Mouse (Mus musculus) MEL-GATA-1-ER (cell line): ENCODE data around the gene Cyb561d1.

ENCODE experiments used
- DNase-seq: peaks from one replicate; pipeline ENCODE4 v3.0.0-alpha.2; 2012; ENCODE audit warnings: low read depth; ENCODE audit errors: extremely low read depth

The Cyb561d1 gene

DNA sequence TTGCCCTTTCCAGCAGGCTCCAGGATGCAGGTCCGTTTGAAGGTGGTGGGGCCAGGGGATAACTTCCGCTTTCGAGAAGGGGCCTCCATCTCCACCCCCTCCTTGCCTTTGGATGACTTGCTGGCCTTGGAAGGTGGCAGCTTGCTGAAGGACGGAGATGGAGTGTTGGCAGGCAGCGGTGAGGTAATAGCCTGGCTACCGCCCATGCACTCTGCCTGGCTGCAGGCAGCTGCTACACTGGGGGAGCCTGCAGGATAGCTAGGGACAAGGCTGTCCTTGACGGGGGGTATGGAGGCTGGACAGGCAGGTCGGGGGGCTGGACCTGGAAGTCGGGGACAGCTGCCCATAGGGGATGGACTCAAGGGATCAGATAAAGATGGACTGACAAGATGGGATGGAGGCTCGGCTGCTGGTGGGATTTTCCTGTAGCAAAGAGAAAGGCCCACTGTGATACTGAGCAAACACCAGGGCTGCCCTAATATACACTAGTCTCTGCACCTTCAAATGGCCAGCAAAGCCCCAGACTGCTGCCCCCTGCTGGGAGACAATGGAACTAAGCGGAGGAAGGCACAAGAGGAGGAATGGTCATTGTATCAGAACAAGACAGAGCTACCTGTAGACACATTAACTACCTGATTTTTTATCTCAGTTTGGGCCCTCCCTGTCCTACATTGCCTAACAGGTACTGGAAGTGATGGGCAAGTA is 2.8 kb upstream of the Cyb561d1 start:
- peak; percentile 41 for DNase-seq

DNA sequence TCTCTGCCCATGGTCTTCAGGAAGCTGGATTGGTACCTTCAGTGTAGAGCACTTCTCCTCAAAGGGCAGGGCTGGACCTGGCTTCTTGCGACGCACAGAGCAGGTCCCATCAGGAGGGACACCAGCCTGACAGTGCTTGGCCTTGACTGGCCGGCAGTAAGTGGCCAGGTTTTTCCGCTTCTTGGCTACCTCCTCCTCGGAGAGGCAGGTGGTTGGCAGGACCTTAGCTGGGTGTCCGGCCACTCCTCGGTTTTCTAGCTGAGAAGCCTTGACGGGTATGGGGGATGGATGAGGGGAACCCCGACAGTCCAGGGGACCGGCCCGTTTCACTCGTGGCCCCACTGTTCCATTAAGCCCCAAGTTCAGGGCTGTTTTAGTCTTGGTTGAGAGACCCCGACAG is 2.2 kb upstream of the Cyb561d1 start:
- no peak for DNase-seq

DNA sequence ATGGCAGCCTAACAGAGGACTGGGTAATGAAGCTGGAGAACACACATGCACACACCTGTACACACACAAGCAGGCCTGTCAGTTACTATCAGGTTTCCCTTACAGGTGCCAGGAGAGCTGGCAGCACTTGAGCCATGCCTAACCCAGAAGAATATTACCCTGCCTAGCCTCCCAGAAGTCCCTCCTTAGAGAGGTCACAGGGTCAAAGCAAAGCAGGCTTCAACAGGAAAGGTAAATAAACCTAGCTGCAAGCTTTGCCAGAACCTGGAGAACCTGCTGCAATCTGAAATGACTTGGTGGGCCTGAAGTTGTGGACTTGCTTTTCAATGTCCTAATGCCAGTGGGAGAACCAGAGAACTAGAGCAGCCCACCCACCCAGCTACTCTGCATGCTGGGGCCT is 1.5 kb upstream of the Cyb561d1 start:
- no peak for DNase-seq

DNA sequence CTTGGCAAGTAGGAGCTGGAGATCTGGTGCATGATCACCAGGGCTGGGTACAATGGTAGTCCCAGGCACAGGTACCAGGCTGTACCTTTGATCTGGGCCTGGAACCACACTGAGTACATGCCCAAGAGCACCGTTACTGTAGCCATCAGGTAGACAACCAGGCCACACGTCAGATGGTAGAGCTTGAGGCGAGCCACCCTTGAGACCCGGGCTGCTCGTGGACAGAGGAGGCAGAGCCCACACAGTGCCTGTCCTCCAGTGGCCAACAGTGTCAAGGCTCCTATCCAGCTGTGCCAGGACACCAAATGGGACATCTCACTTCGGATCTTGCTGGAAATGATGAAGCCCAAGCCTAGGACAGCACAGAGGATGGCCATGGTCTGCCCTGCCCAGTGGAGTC is 1.8 kb downstream of the Cyb561d1 start:
- no peak for DNase-seq

DNA sequence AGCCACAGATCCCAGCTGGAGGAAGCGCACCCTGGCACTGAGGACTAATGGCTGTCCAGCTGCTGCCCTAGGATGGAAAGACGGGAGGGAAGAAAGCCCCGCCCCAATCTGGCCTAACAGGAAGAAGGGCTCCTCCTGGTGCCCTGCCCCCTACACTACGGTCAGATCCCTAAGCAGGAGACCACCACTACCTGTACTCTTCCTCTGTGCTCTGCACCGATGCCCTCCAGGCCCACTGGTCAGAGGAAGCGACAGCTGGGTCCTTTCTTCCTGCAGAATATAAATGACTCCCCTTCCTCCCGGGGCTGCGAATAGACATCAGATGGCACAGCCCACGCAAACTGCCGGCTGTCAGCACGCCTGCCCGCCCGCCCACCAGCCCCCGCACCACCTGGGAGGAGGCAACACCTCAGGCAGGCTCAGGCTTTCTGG is 3.9 kb downstream of the Cyb561d1 start:
- DNase-seq: no peak

DNA sequence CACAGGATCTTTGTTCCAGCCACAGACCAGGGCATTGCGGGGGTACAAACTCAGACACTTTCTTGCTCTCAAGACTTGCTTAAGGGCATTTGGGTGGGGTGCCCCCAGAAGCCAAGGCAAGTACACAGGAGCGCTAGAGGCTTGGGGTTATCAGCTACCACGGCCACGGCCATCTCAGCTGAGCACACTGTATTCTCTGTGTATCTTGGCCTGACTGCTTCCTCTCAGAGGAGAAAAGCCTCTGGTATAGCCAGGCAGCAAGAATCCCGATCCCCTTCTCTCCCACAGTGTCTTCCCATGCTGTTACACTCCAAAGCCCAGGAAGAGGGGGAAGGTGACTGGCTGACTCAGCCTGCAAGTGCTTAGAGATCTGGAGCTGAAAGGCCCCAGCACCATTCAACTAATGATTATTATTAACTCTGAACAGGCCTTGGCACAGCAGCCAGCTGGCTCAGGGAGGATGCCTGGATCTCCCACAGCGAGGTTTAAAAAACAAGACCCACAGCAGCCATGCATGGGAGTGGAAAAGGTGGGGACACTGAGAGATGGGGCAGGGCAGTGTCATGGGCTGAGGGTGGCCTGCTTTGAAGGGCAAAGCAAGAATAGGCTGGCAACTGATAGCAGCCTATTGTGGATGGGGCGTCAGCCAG is 4.9 kb downstream of the Cyb561d1 start:
- no peak for DNase-seq

DNA sequence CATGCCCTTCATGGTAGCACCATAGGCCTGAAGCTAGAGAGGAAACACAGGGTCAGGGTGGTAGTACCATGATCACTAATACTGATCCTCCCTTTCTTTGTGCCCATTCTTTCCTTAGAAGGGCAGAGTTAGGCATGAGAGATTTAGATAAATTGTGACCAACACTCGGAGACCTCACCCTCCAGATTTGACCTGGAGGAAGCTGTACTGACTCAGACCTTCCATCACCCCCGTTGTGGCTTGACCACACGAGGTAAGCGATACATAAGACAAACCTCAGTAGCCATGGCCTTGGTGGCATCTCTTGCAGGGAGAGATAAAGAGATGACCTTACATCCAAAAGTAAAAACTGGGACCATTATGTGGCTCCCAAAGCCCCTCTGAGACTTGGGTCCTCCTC is 5.7 kb downstream of the Cyb561d1 start:
- no peak for DNase-seq

DNA sequence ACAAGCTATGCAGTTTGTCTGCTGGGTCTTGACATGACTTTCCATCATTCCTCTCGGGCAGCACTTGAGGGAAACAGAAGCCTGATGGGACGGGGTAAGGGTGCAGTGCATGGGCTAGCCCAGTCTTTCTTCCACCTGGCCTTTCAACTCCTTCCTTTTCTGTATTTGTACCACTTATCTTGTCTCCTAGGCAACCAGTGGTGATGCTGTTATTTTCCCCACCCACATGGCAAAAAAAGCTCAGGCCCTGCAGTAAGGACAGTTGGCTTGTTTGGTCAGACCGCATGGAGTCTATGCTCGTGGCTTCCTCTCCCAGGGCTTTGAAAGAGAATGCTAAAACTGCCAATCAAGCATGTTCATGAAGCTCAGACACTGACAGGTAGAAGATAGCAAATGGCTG is 7.3 kb downstream of the Cyb561d1 start:
- no peak for DNase-seq

DNA sequence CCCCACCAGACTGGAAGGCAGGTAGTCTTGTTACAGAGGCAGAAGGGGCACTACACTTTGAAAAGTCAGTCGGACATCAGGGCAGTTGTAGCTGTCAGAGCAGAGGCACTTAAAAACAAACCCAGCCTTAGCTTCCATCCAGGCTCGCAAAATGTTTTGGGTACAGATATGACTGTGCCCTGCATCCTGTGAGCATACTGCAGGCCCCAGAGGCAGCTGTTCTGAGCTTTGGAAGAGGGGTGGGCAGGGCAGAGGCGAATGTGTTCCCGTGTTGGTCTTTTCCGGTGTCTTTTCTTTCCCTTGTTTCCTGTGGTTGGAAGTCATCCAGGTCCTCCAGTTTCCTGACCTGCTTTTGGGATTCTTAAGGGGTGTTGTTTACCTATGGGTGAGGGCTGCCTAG is 11.1 kb downstream of the Cyb561d1 start:
- DNase-seq: no peak

DNA sequence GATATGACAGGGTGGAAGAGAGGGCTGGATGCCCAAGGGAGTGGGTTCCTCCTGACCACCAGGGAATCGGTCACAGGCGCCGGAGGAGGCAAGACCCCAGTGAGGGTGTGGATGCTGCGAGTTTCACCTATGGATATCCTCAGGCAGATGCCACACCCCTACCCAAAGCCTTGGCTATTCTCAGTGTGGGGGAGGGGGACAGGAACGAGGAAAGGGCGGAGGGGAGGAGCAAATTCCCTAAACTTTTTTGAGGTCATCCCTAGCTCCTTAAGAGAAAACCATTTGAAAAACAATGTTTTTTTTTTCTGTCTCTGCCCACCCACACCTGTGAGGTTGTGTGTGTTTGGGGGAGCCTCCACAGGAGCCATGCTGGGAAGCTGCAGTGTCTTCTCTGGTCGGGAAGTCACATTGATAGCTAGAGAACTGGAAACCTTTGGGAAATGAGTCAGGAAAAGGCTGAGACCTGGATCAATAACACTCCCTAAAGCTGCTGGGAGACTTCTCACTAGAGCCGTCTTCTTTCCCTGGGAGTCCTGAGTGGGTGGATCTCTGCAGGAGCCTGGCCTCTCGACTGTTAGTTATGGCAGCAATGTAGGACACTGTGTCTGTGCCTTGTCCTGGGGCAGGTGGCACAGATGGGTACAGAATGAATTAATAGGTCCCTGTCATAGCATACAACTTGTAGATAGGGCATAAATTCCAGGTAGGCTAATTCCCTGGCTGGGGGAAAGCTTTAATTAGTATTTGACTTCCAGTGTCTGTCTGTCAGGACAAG is 12.1 kb downstream of the Cyb561d1 start:
- DNase-seq: no peak

DNA sequence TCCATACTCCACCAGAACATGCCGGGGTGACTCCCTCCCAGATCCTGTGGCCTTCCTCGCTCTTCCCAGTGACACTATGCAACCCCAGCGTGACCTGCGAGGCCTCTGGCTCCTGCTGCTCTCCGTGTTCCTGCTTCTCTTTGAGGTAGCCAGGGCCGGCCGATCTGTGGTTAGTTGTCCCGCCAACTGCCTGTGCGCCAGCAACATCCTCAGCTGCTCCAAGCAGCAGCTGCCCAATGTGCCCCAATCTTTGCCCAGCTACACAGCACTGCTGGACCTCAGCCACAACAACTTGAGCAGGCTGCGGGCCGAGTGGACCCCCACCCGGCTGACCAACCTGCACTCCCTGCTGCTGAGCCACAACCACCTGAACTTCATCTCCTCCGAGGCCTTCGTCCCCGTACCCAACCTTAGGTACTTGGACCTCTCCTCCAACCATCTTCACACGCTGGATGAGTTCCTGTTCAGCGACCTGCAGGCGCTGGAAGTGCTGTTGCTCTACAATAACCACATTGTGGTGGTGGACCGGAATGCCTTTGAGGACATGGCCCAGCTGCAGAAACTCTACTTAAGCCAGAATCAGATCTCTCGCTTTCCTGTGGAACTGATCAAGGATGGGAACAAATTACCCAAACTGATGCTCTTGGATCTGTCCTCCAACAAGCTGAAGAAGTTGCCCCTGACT is 13.8 kb downstream of the Cyb561d1 start:
- no peak for DNase-seq

DNA sequence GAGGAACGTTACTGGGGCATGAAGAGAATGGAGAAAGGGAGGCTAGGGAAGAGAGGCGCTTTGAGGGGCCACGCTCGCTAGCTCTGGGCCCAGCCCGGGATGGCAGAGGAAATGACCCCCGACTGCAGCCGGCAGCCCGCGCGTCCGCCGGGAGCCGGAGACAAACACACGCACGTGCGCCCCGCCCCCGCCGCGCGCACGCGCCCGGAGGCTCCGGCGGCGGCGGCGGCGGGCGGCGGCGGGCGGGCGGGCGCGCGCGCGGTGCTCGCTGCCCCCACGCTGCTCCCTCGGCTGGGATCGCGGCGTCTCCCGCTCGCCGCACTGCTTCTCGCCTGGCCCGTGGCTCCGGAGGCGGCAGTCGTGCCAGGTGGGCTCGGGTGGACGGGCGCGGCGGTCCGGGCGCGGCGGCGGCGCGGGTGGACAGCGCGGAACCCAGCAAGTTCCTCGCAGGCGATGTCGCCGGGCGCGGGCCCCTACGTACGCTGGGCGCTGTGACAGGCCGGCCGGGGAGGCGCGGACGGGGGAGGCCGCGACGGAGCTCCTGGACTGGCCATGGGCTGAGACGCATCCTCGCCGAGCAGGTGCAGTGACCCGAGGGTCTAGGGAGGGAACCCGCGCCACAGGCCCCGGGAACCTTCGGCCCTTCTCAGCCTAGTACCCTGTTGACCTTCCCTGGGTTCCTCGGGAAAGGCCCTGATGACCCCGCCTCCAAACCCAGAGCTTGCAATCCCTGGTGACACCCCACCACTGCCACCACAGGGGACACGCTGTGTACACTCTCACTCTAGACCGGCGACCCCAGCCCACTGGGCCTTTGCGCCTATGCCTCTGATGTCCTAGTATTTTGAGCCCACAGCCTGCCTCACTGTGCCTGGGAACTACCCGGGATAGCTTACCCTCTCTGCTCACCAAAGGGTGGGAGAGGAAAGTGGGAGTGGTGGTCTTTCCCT is 14.6 kb downstream of the Cyb561d1 start, which contains the start of gene Amigo1:
Gene Amigo1, plus strand, starts transcription at position 238 of the 950 bp plus-strand sequence.
- no peak for DNase-seq

DNA sequence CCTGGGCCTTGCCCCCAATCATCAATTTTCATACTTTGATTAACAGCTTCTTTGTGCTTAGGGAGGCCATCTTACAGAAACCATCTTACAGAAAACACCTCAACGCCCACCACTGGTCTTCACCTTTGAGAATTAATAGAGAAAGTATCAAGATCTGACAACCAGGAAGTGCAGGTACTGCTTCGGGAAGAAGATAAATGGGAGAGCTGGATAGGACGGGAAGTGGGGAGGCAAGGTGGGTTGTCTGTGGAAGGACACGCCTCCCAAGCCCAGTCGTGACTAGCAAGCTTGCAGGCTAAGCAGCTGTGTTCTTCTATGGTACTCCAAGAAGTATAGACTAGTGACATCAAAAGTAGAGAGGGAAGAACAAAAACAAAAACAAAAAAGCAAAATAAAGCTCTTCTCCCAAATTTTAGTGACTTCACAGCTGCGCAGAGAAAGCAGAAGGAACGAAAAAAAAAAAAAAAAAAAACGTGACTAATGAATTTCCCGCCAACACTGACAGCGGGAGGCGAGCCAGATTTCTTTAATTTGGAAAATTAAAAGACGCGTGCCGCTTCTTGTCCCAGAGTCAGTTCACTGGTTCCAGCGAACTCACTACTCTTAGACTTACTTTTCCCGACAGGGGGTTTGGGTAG is 15.4 kb downstream of the Cyb561d1 start:
- peak; percentile 34 for DNase-seq

DNA sequence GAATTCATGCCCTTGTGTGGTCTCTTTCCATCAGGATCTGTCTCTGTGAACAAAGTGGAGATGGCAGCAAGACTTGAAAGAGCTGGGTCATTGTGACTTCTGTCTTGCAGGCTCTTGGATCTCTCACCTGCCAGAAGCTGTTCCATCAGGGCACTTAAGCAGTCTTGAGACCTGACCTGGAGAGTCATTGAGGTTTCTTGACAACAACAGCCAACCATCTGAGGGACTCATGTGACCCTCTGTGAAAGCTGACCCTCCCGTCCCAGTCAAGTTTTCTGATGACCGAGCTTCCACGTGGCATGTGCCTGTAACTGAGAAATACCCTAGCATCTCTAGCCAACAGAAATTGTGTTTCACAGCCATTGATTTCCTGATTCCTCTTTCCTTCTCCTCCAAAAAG is 16.3 kb downstream of the Cyb561d1 start:
- no peak for DNase-seq

DNA sequence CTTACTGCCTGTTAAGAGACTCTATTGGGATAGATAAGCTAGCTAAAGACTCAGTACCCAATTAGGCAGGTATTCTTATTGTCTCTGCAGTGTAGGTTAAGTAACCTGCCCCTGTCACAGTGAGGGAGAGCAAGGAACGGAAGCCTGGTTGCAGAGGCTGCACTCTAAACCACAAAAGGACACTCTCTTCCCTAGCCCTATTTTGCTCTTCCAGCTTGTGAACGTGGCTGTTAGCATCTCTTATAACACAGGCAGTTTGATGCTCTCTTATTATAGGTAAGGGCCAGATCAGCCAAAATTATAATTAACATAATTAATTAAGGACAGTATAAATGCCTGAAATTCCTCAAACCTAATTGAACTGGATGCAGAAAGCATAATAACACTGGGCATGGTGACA is 20.5 kb downstream of the Cyb561d1 start:
- no peak for DNase-seq

DNA sequence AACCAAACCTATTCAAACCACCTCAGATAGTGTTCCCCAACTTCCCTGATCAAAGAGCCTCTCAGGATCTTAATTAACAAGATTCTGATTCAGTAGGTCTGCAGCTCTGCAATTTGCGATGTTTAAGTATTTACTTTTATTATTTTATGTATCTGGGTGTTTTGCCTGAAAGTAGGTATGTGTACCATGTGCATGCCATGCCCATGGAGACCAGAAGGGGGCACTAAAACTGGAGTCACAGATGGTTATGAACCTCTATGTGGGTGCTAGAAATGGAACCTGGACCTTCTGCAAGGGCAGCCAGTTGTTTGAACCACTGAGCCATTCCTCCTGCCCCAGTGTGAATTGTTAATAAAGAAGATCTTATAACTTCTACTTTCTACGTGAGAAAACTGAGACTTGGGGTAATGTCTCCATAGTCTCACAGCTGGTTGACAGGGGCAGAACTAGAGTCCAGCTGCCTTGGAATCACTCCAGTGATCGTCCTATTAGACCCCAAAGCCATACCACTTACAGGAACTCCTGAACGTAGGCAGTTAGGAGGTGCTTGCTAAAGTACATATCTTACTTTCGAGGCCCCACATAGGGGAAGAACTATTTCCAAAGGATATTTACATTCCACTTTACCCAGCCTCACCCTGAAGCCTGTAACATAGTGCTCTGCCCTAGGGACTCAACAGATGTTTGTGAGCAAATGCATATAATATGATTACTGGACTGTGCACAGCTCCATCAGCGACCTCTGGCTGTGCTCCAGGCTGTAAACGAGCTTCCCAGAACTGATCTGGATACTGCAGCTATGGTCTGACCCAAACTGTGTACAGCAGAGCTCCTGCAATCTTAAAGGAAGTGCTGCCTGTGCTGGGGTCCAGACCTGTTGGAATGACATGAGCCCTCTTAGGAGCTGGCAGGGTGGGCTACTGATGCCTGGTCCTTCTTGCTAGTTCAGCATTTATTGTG is 22.0 kb downstream of the Cyb561d1 start:
- DNase-seq: no peak

DNA sequence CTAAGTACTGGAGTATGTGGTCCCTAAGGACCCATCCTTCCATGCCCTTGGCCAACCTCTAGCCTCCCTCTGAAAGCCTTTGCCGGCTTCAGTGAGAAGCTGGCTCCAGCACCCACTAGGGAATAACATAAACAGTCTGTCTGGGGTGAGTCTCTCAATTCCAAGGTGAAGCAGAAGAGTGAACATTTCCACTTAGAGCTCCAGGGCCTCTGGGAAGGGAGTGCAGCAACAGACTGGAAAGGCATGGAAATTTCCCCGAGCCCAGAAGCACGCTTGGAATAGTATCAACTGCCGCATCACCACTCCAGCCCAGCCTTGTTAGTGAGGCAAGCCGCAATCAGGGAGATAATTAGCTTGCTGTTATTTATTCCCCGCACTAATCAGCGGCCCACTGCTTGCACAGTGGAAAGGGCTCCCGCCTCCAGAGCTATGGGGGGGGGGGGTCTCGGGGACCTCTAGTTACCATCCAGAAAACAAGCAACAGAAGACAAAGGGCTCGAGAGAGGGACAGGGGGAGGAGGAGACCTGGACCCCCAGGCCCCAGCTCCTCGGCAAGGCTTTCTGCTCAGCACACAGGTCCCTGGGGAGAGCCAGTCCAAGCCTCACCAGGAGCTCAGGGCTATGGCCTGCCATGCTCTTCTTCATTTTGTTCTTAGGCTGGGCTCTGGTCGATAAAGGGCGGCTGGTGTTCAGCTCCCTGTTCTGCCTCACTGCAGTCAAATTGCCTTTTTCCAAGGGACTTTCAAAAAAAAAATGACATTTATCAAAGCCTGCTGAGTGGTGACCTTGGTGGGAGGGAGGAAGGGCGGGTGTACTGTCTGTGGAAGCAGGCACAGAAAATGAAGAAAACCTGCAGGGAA is 26.1 kb downstream of the Cyb561d1 start:
- DNase-seq: no peak

DNA sequence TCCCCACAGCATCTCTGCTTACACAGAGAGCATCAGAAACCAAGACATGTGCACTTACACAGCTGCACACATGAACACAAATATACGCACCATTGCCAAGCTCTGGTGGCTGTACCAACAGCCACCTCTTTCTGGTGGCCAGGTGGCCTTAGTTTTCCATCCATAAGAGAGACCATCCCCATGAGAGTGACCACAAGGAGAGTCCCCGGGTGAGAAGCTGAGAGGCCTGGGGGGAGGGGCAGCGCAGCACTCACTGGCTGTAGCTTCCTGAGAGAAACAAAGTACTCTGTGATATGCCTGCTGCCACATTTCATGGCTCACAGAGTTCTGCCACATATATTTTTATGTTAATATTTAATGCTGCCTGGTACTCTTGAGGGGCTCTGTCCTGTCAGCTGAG is 31.8 kb downstream of the Cyb561d1 start:
- DNase-seq: no peak
